Comparison of ENCODE assay signal across 8 mouse cellular contexts in genomic region chr7:45704046-45704559, GRCm38 (mm10). TPM values are rescaled to one million over a fixed set of nuclear protein-coding genes. Genes with fewer than 3 reads are reported as not detected.
DNase-seq lines count a peak whose midpoint lies in the region; ATAC-seq and TF ChIP-seq lines count a peak whose summit lies in the region.

No protein-coding gene starts in this region.

- H3K4me3 ChIP-seq in hindbrain, embryonic 15.5 days = peak overlapping the region; percentile 61
- peak overlapping the region; percentile 57 for H3K4me3 ChIP-seq in left cerebral cortex, adult 2 months
- peak overlapping the region; percentile 31 for H3K4me3 ChIP-seq in macrophage (ENCODE audit: inconsistent target)

- H3K79me2 ChIP-seq in macrophage (ENCODE audit: inconsistent target) = peaks cover 11% of the 10 kb centered on the region; the same call in 1 of the 2 replicates

- peak; percentile 37 for ATAC-seq in hindbrain, embryonic 15.5 days (ENCODE audit: low FRiP score, low read depth)

- intact Hi-C loops in left cerebral cortex, adult 2 months (cut with DNase I) = no loop called here

- peak; percentile 83 to 96 for DNase-seq in adrenal gland, adult (ENCODE audit: inconsistent age in 2 of 2, low spot score in 1 of 2)
- no peak for DNase-seq in adrenal gland, adult 18-20 months (ENCODE audit: low spot score in 2 of 2)
- peak; percentile 96 for DNase-seq in cerebellum, adult 9-10 months
- DNase-seq in frontal cortex, postnatal 25 days (ENCODE audit: low spot score in 2 of 2) = peak; percentile 59 to 69
- peak; percentile 68 to 75 for DNase-seq in left cerebral cortex, adult 2 months (ENCODE audit: extremely low spot score in 1 of 2, low spot score in 2 of 2)
- peak; percentile 66 for DNase-seq in right cerebral cortex, postnatal 4 days

- 0% methylated on average over 13 of the region's 13 CpGs for WGBS in hindbrain, embryonic 15.5 days
- 1% methylated on average over 13 of the region's 13 CpGs for WGBS in macrophage (ENCODE audit: missing documents)

- no peaks in the 10 kb centered on the region for H3K36me3 ChIP-seq in hindbrain, embryonic 15.5 days
- H3K36me3 ChIP-seq in macrophage (ENCODE audit: inconsistent target) = no peaks in the 10 kb centered on the region; the same call in 1 of the 2 replicates

- peak overlapping the region; percentile 44 for H3K9ac ChIP-seq in hindbrain, embryonic 15.5 days

- H3K4me2 ChIP-seq in hindbrain, embryonic 15.5 days = peak overlapping the region; percentile 98

- no peaks in the 10 kb centered on the region for H3K27me3 ChIP-seq in hindbrain, embryonic 15.5 days

- TF ChIP-seq CTCF in left cerebral cortex, adult 2 months (IDR thresholded peaks at IDR 0.05) = no peak

- peak overlapping the region; percentile 89 for H3K27ac ChIP-seq in hindbrain, embryonic 15.5 days (replicated peaks)
- H3K27ac ChIP-seq in left cerebral cortex, adult 2 months = peak overlapping the region; percentile 98
- H3K27ac ChIP-seq in macrophage = peak overlapping the region; percentile 78

- H3K9me3 ChIP-seq in hindbrain, embryonic 15.5 days = no peaks in the 10 kb centered on the region

- peaks cover 87% of the 10 kb centered on the region for H3K4me1 ChIP-seq in hindbrain, embryonic 15.5 days (replicated peaks)

RNA-seq across cellular contexts. Expression of gene Dbp, which starts 0.8 kb away (rescaled TPM):
- total RNA-seq in adrenal gland, adult 18-20 months (2021) = 10 to 100 TPM; 64.8 to 96.6 TPM
- polyA plus RNA-seq in hindbrain, embryonic 15.5 days (2015; fragmentation: Nextera tagmentation; extraction: Ambion mirVana) = 2.9 and 4.1 TPM in 2 replicates
- total RNA-seq in left cerebral cortex, adult 2 months (2021) = 100 to 1,000 TPM in 1 of 2 experiments, 10 to 100 TPM in 1; 60.3 to 104 TPM
- total RNA-seq in macrophage (2018; cell fraction: chromatin; rRNA removed) = 100 to 1,000 TPM in 1 of 26 experiments, 10 to 100 TPM in 14, 1 to 10 TPM in 11; 1.4 to 103 (median 15.7) TPM
- 10 to 100 TPM; 20.2 to 85.8 (median 49.5) TPM for total RNA-seq in macrophage (2018; cell fraction: cytosol; rRNA removed)
- 10 to 100 TPM in 21 of 26 experiments, 1 to 10 TPM in 5; 5.0 to 96.3 (median 19.0) TPM for total RNA-seq in macrophage (2018; cell fraction: nucleus; rRNA removed)
- polyA plus RNA-seq in macrophage (2018) = 11.3 to 58.2 TPM (median 52.9 TPM) in 3 replicates

RNA-seq across cellular contexts. Expression of gene Car11, which starts 4.5 kb away (rescaled TPM):
- 10 to 100 TPM; 15.8 to 16.9 TPM for total RNA-seq in adrenal gland, adult 18-20 months (2021)
- polyA plus RNA-seq in hindbrain, embryonic 15.5 days (2015; fragmentation: Nextera tagmentation; extraction: Ambion mirVana) = 58.6 and 67.3 TPM in 2 replicates
- 100 to 1,000 TPM; 211 to 244 TPM for total RNA-seq in left cerebral cortex, adult 2 months (2021)
- 1 to 10 TPM in 1 of 26 experiments, under 1 TPM in 1, not detected in 24; 0.86 to 3.0 TPM for total RNA-seq in macrophage (2018; cell fraction: chromatin; rRNA removed)
- total RNA-seq in macrophage (2018; cell fraction: cytosol; rRNA removed) = under 1 TPM in 14 of 26 experiments, not detected in 12; 0.08 to 0.84 (median 0.14) TPM
- total RNA-seq in macrophage (2018; cell fraction: nucleus; rRNA removed) = 1 to 10 TPM in 1 of 26 experiments, under 1 TPM in 2, not detected in 23; 0.60 to 1.1 (median 0.79) TPM
- polyA plus RNA-seq in macrophage (2018) = 0.56 TPM in 1 of 3 replicates, not detected in the others

RNA-seq across cellular contexts. Expression of gene Sec1, which starts 9.9 kb away (rescaled TPM):
- under 1 TPM; 0.23 to 0.35 TPM for total RNA-seq in adrenal gland, adult 18-20 months (2021)
- polyA plus RNA-seq in hindbrain, embryonic 15.5 days (2015; fragmentation: Nextera tagmentation; extraction: Ambion mirVana) = 0.35 and 0.89 TPM in 2 replicates
- 1 to 10 TPM; 1.1 to 1.2 TPM for total RNA-seq in left cerebral cortex, adult 2 months (2021)
- total RNA-seq in macrophage (2018; cell fraction: chromatin; rRNA removed) = not detected
- total RNA-seq in macrophage (2018; cell fraction: cytosol; rRNA removed) = under 1 TPM in 1 of 26 experiments, not detected in 25; 0.05 TPM
- total RNA-seq in macrophage (2018; cell fraction: nucleus; rRNA removed) = not detected
- polyA plus RNA-seq in macrophage (2018) = not detected in 3 replicates

RNA-seq across cellular contexts. Expression of gene Rpl18, which starts 11.2 kb away (rescaled TPM):
- total RNA-seq in adrenal gland, adult 18-20 months (2021) = 100 to 1,000 TPM; 934 to 965 TPM
- 528 and 575 TPM in 2 replicates for polyA plus RNA-seq in hindbrain, embryonic 15.5 days (2015; fragmentation: Nextera tagmentation; extraction: Ambion mirVana)
- total RNA-seq in left cerebral cortex, adult 2 months (2021) = 100 to 1,000 TPM; 318 to 325 TPM
- 100 to 1,000 TPM in 1 of 26 experiments, 10 to 100 TPM in 25; 14.5 to 193 (median 57.8) TPM for total RNA-seq in macrophage (2018; cell fraction: chromatin; rRNA removed)
- total RNA-seq in macrophage (2018; cell fraction: cytosol; rRNA removed) = 100 to 1,000 TPM; 451 to 985 (median 613) TPM
- total RNA-seq in macrophage (2018; cell fraction: nucleus; rRNA removed) = 100 to 1,000 TPM in 23 of 26 experiments, 10 to 100 TPM in 3; 87.1 to 264 (median 134) TPM
- 290 to 1,003 TPM (median 791 TPM) in 3 replicates for polyA plus RNA-seq in macrophage (2018)

RNA-seq across cellular contexts. Expression of gene Sphk2, which starts 13.7 kb away (rescaled TPM):
- total RNA-seq in adrenal gland, adult 18-20 months (2021) = 10 to 100 TPM; 37.7 to 42.0 TPM
- polyA plus RNA-seq in hindbrain, embryonic 15.5 days (2015; fragmentation: Nextera tagmentation; extraction: Ambion mirVana) = 24.4 and 26.9 TPM in 2 replicates
- 10 to 100 TPM; 30.8 to 34.4 TPM for total RNA-seq in left cerebral cortex, adult 2 months (2021)
- 10 to 100 TPM; 15.7 to 99.3 (median 64.0) TPM for total RNA-seq in macrophage (2018; cell fraction: chromatin; rRNA removed)
- 100 to 1,000 TPM in 2 of 26 experiments, 10 to 100 TPM in 24; 25.4 to 107 (median 74.2) TPM for total RNA-seq in macrophage (2018; cell fraction: cytosol; rRNA removed)
- 100 to 1,000 TPM in 6 of 26 experiments, 10 to 100 TPM in 20; 24.7 to 132 (median 74.8) TPM for total RNA-seq in macrophage (2018; cell fraction: nucleus; rRNA removed)
- 47.1 to 55.5 TPM (median 51.5 TPM) in 3 replicates for polyA plus RNA-seq in macrophage (2018)

Comparison
In these comparisons a context has a peak if more than half of its experiments do, and no peak if none do; other contexts are left out.
1. DNase-seq: peak in adrenal gland, adult (2 of 2), cerebellum, adult 9-10 months (single experiment), frontal cortex, postnatal 25 days (2 of 2), left cerebral cortex, adult 2 months (2 of 2) and right cerebral cortex, postnatal 4 days (single experiment); none in adrenal gland, adult 18-20 months (0 of 2).
2. RNA of gene Car11, which starts 4.5 kb away (total RNA-seq): 211 to 244 TPM in left cerebral cortex, adult 2 months; 15.8 to 16.9 TPM in adrenal gland, adult 18-20 months; every median in the first group is over 10 times any median in the second.
3. Peak in every context shown above with its lines, with median percentiles within 50 percentile points of each other: H3K27ac ChIP-seq and H3K4me3 ChIP-seq.